Mouse (Mus musculus): ENCODE data around the gene Capn7. TPM values are rescaled to one million over a fixed set of nuclear protein-coding genes. Genes with fewer than 3 reads are reported as not detected.

The Capn7 gene
- polyA plus RNA-seq, 1 experiment from 2014 or later, result 49.8 TPM

DNA sequence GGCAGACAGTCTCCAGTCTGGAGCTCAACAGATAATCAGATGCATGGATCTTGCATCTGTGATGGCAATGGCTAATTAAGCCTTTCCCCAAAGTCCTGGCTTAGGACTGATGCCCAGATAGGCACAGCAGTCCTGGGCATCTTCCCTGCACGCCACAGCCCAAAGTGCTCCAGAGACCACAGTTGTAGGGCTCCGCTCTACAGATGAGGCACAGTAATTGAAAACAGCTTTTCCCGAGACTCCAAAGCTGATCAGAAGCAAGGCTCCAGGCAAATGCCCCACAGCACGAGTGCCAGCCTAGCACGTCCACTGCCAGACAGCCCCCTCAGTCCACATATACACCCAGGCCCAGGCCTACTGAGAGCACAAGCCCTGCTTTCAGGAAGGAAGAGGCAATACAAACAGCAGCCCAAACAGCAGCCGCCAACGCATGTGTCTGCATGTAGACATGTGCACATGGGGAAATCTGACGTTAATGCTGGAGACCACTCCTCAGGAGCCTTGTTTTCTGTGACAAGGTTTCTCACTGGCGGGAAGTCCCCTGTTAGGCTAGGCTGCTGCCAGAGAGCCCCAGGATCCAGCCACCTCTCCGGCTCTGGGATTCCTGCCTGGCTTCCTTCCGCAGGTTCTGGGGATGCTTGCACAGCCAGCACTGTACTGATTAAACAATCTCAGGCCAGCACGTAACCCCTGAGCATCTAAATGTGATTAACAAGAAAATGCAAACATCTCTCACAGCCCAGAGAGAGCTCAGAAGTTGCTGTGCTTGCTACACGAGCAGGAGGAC, 51.8 kb downstream of the Capn7 start:
- Histone ChIP-seq H3K9ac (ENCODE audit: low read depth, low read length) (no peak overlapping the region), H3K4me1 (ENCODE audit: control insufficient read depth, insufficient read depth, low read length) (peaks cover 12% of the 10 kb centered on the region; the same call in 1 of the 2 replicates), H3K9me3 (ENCODE audit: control insufficient read depth, low read length) (no peaks in the 10 kb centered on the region), H3K27me3 (ENCODE audit: control insufficient read depth, insufficient read depth, low read length) (no peaks in the 10 kb centered on the region), H3K36me3 (ENCODE audit: control insufficient read depth, insufficient read depth, low read length) (no peaks in the 10 kb centered on the region), H3K4me3 (ENCODE audit: low read length) (no peak overlapping the region), H3K4me2 (replicated peaks; ENCODE audit: low read depth, low read length) (no peak overlapping the region), H3K27ac (ENCODE audit: low read depth, low read length) (no peak overlapping the region)
- ATAC-seq (ENCODE audit: low FRiP score, low TSS enrichment), result no peak
- WGBS, result 77% methylated on average over 13 of the region's 13 CpGs

DNA sequence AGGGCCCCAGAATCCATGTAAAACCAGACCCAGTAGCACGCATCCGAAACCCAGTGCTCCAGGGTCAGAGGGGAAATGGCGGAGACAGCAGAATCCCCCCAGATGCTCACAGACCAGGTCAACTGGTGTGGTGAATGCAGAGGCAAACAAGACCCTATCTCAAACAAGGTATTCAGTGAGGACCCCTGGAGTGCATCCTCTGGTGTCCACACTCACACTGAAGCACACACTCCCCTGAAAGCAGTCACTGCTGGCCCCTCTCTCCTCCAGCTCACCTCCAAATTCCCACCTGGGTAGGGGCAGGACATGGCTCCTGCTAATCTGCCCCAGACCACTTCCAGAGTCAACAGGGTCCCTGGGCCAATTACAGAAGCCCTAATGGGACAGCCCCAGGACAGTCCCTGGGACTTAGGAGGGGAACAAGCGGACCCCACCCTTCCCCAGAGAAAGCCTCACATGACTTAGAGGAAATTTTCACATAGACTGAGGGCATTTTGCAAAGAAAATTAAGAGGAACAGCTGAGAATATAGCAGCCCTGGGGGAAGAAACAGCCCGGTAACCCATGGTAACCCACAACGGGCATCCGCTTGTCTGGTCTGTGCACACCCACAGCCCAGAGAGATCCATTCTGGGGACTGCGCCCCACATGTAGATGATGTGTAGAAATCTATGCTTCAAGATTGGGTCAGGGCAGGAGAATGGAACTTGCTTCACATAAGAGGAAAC, 53.1 kb downstream of the Capn7 start:
- no peak overlapping the region for H3K9ac ChIP-seq (ENCODE audit: low read depth, low read length)
- H3K36me3 ChIP-seq (ENCODE audit: control insufficient read depth, insufficient read depth, low read length), result no peaks in the 10 kb centered on the region
- H3K9me3 ChIP-seq (ENCODE audit: control insufficient read depth, low read length), result no peaks in the 10 kb centered on the region
- H3K4me3 ChIP-seq (ENCODE audit: low read length), result no peak overlapping the region
- H3K4me1 ChIP-seq (ENCODE audit: control insufficient read depth, insufficient read depth, low read length), result peaks cover 12% of the 10 kb centered on the region; the same call in 1 of the 2 replicates
- WGBS, result 89% methylated on average over 8 of the region's 8 CpGs
- H3K4me2 ChIP-seq (replicated peaks; ENCODE audit: low read depth, low read length), result no peak overlapping the region
- H3K27ac ChIP-seq (ENCODE audit: low read depth, low read length), result no peak overlapping the region
- no peak for ATAC-seq (ENCODE audit: low FRiP score, low TSS enrichment)
- H3K27me3 ChIP-seq (ENCODE audit: control insufficient read depth, insufficient read depth, low read length), result no peaks in the 10 kb centered on the region

DNA sequence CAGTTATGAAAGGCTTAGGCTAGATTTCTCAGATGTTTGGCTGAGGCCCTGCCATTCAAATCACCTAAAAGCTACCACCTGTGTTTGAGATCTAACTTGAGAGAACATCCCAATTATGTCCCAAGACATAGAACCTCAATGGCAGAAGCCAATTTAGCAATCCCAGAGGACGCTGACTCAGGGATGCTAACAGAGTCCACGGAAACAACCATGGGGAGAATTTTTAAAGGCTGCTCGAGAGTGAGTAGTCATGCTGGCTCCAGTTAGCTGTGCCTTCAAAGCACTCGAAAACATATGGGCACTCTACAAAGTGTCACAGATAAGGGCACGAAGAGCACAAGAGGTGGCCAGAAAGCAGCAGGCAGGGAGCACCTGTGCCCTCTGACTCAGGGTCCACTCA, 55.9 kb downstream of the Capn7 start:
- Histone ChIP-seq H3K36me3 (ENCODE audit: control insufficient read depth, insufficient read depth, low read length) (no peaks in the 10 kb centered on the region), H3K4me2 (replicated peaks; ENCODE audit: low read depth, low read length) (no peak overlapping the region), H3K27me3 (ENCODE audit: control insufficient read depth, insufficient read depth, low read length) (no peaks in the 10 kb centered on the region), H3K4me3 (ENCODE audit: low read length) (no peak overlapping the region), H3K9me3 (ENCODE audit: control insufficient read depth, low read length) (peaks cover 6% of the 10 kb centered on the region; the same call in 1 of the 2 replicates), H3K4me1 (ENCODE audit: control insufficient read depth, insufficient read depth, low read length) (no peaks in the 10 kb centered on the region), H3K9ac (ENCODE audit: low read depth, low read length) (no peak overlapping the region), H3K27ac (ENCODE audit: low read depth, low read length) (no peak overlapping the region)
- WGBS, result 89% methylated on average over 5 of the region's 5 CpGs
- ATAC-seq (ENCODE audit: low FRiP score, low TSS enrichment), result no peak

DNA sequence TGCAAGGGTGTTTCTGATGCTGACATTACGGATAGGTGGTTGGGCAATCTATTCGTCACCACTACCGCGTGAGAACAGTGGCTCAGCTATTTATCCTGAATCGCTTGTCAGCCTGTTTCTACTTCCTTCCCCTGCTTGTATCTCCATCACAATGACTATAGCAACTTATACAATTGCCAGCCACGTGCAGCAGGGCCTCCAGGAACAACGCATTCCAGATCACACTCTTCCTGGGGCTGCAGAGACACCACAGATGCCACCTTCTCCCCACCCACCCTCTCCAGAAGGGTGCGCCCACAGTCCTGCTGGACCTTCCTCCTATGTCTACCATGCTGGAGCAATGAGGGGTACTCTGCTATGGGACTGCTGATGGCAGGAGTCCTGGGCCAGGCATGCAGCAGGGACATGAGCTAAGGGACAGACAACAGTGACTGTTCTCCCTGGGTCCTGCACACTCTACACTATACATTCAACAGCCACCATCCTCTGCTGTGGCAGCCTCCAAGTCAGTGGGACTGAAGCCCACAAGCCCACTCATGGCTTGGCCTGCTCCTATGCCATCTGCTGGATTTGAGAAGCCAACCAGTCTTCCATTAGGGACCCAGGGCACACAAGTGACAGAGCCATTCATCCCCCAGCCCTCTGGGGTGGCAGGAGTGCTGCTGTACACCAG, 56.6 kb downstream of the Capn7 start:
- Histone ChIP-seq H3K27ac (ENCODE audit: low read depth, low read length) (no peak overlapping the region), H3K27me3 (ENCODE audit: control insufficient read depth, insufficient read depth, low read length) (no peaks in the 10 kb centered on the region), H3K4me2 (replicated peaks; ENCODE audit: low read depth, low read length) (no peak overlapping the region), H3K36me3 (ENCODE audit: control insufficient read depth, insufficient read depth, low read length) (no peaks in the 10 kb centered on the region), H3K9ac (ENCODE audit: low read depth, low read length) (no peak overlapping the region), H3K9me3 (ENCODE audit: control insufficient read depth, low read length) (peaks cover 6% of the 10 kb centered on the region; the same call in 1 of the 2 replicates), H3K4me1 (ENCODE audit: control insufficient read depth, insufficient read depth, low read length) (peaks cover 5% of the 10 kb centered on the region; the same call in 1 of the 2 replicates), H3K4me3 (ENCODE audit: low read length) (no peak overlapping the region)
- no peak for ATAC-seq (ENCODE audit: low FRiP score, low TSS enrichment)
- 74% methylated on average over 8 of the region's 8 CpGs for WGBS

DNA sequence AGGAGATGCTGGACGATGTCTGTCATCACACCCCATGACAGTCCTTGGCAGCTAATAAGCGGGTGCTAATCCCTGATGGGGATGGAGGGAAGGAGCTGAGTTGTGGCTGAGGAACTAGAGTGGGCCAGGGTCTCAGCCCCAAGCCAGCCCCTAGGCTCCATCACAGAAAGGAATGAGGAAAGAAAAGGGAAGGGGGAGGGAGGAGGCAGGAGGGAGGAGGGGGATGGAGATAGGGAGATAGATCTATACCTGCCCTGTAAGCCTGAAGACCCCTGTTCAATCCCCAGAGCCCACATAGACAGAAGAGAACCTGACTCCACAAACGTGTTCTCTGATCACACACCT, 57.1 kb downstream of the Capn7 start:
- no peak overlapping the region for H3K27ac ChIP-seq (ENCODE audit: low read depth, low read length)
- WGBS, result 83% methylated on average over 3 of the region's 3 CpGs
- no peak for ATAC-seq (ENCODE audit: low FRiP score, low TSS enrichment)
- no peak overlapping the region for H3K4me2 ChIP-seq (replicated peaks; ENCODE audit: low read depth, low read length)
- no peak overlapping the region for H3K4me3 ChIP-seq (ENCODE audit: low read length)
- H3K4me1 ChIP-seq (ENCODE audit: control insufficient read depth, insufficient read depth, low read length), result peaks cover 5% of the 10 kb centered on the region; the same call in 1 of the 2 replicates
- peaks cover 6% of the 10 kb centered on the region; the same call in 1 of the 2 replicates for H3K9me3 ChIP-seq (ENCODE audit: control insufficient read depth, low read length)
- no peaks in the 10 kb centered on the region for H3K27me3 ChIP-seq (ENCODE audit: control insufficient read depth, insufficient read depth, low read length)
- no peak overlapping the region for H3K9ac ChIP-seq (ENCODE audit: low read depth, low read length)
- no peaks in the 10 kb centered on the region for H3K36me3 ChIP-seq (ENCODE audit: control insufficient read depth, insufficient read depth, low read length)

DNA sequence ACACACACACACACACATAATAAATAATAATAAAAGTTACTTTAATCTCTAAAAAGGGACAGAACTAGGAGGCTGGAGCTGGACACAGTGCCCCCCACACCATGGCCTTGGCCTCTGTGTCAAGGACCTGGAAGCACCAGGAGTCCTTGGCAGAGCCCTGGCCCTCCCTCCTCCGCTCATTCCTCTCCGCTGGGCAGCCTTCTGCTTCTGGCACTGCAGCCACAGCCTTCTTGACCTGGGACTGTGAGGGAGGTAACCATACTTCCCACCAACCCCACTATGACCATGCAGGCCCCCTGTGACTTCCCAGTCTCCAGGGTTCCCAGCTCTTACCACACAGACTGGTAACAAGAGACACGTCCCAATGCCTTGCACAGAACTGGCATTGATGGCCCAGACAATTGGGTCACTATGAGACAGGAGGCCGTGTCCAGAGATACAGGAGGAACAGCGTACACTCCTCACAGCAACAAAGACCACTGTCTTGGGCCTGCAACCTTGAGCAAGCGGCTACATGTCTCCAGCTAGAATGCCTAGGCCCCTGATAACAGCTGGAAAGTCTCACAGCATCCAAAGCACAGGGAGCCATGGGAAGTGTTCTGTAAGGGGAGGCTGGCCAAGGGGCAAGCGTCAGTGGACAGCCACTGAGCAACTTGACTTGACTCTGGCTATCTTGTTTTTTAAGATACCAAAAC, 57.6 kb downstream of the Capn7 start:
- 0 out of 2 replicates have a peak, but pooled peaks have one; percentile 20 for ATAC-seq (ENCODE audit: low FRiP score, low TSS enrichment)
- peak overlapping the region; percentile 57; the same call in 1 of the 2 replicates for H3K27ac ChIP-seq (ENCODE audit: low read depth, low read length)
- no peaks in the 10 kb centered on the region for H3K36me3 ChIP-seq (ENCODE audit: control insufficient read depth, insufficient read depth, low read length)

DNA sequence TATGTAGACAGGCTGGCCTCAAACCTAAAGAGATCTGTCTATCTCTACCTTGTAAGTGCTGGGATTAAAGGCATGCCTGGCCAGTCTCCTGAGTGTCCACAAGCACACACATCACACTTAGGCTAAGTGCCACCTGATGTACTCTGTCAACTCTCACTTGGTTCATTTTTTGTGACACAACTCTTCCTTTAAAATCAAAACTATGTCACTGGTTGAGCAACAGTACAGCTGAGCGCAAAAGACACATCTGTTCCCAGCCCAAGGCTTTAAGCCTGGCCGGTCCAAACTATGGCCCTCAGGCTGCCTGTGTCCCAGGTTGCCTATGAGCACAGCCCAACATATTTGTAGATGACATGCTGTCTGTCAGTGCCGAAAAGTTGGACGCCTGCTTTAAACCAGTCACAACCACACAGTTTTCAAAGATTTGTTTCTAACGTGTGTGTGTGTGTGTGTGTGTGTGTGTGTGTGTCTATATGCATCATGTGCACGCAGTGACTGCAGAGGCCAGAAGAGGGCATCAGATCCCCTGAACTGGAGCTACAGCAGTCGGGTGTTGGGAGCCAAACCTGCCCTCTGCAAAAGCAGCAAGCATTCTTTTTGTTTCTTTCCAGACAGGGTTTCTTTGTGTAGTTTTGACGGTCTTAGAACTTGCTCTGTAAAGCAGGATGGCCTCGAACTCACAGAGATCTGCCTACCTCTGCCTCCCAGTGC, 58.5 kb downstream of the Capn7 start:
- Histone ChIP-seq H3K27ac (ENCODE audit: low read depth, low read length) (no peak overlapping the region), H3K9ac (ENCODE audit: low read depth, low read length) (no peak overlapping the region), H3K36me3 (ENCODE audit: control insufficient read depth, insufficient read depth, low read length) (no peaks in the 10 kb centered on the region), H3K9me3 (ENCODE audit: control insufficient read depth, low read length) (peaks cover 6% of the 10 kb centered on the region; the same call in 1 of the 2 replicates), H3K27me3 (ENCODE audit: control insufficient read depth, insufficient read depth, low read length) (no peaks in the 10 kb centered on the region), H3K4me3 (ENCODE audit: low read length) (no peak overlapping the region), H3K4me1 (ENCODE audit: control insufficient read depth, insufficient read depth, low read length) (peaks cover 5% of the 10 kb centered on the region; the same call in 1 of the 2 replicates), H3K4me2 (replicated peaks; ENCODE audit: low read depth, low read length) (no peak overlapping the region)
- 97% methylated on average over 9 of the region's 9 CpGs for WGBS
- no peak for ATAC-seq (ENCODE audit: low FRiP score, low TSS enrichment)

More for the DNA sequence above, 57.6 kb downstream of the Capn7 start:
- H3K27me3 ChIP-seq (ENCODE audit: control insufficient read depth, insufficient read depth, low read length), result no peaks in the 10 kb centered on the region
- WGBS, result 61% methylated on average over 7 of the region's 7 CpGs
- no peak overlapping the region for H3K4me3 ChIP-seq (ENCODE audit: low read length)
- no peak overlapping the region for H3K9ac ChIP-seq (ENCODE audit: low read depth, low read length)
- peaks cover 6% of the 10 kb centered on the region; the same call in 1 of the 2 replicates for H3K9me3 ChIP-seq (ENCODE audit: control insufficient read depth, low read length)
- no peak overlapping the region for H3K4me2 ChIP-seq (replicated peaks; ENCODE audit: low read depth, low read length)
- H3K4me1 ChIP-seq (ENCODE audit: control insufficient read depth, insufficient read depth, low read length), result peaks cover 5% of the 10 kb centered on the region; the same call in 1 of the 2 replicates

DNA sequence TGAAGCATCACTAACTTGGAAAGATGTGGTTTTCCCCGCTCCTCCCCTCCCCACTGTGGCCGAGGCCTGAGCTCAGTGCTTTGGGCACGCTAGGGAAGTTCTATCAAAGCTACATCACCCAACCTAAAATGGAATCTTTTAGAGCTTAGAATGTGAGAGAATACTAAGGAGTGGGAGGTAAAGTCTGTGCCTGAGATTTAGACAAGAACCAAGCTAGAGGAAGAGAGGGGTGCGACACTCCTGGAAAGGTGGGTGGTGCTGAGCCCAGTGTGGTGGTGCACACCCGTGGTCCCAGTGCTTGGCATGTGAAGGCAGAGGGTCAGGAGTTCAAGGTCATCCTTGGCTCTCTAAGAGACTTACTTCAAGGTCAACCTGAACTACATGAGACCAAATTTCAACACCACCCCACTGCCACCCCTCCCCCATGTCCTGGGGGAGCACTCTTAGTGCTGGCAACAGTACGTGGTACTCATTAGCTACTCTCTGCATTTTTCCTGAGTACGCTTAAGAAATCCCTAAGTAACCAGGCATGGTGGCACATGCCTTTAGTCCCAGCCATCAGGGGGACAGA, 59.3 kb downstream of the Capn7 start:
- ATAC-seq (ENCODE audit: low FRiP score, low TSS enrichment), result no peak
- Histone ChIP-seq H3K4me2 (replicated peaks; ENCODE audit: low read depth, low read length) (no peak overlapping the region), H3K9me3 (ENCODE audit: control insufficient read depth, low read length) (peaks cover 6% of the 10 kb centered on the region; the same call in 1 of the 2 replicates), H3K9ac (ENCODE audit: low read depth, low read length) (no peak overlapping the region), H3K27ac (ENCODE audit: low read depth, low read length) (no peak overlapping the region), H3K4me1 (ENCODE audit: control insufficient read depth, insufficient read depth, low read length) (peaks cover 5% of the 10 kb centered on the region), H3K27me3 (ENCODE audit: control insufficient read depth, insufficient read depth, low read length) (no peaks in the 10 kb centered on the region), H3K36me3 (ENCODE audit: control insufficient read depth, insufficient read depth, low read length) (no peaks in the 10 kb centered on the region), H3K4me3 (ENCODE audit: low read length) (no peak overlapping the region)
- WGBS, result 96% methylated on average over 7 of the region's 7 CpGs
